Mouse (Mus musculus) lung, postnatal 0 days (tissue): Measurements from ENCODE around the gene Ltbp1.

Experiments
- CTCF ChIP-seq: IDR thresholded peaks from 2 replicates; pipeline ENCODE4 v1.5.1; 2016; ENCODE audit warnings: antibody characterized with exemption, mild to moderate bottlenecking
- EP300 ChIP-seq: IDR thresholded peaks from 2 replicates; pipeline ENCODE4 v1.6.1; 2016; ENCODE audit warnings: antibody characterized with exemption, mild to moderate bottlenecking, control low read depth

DNA sequence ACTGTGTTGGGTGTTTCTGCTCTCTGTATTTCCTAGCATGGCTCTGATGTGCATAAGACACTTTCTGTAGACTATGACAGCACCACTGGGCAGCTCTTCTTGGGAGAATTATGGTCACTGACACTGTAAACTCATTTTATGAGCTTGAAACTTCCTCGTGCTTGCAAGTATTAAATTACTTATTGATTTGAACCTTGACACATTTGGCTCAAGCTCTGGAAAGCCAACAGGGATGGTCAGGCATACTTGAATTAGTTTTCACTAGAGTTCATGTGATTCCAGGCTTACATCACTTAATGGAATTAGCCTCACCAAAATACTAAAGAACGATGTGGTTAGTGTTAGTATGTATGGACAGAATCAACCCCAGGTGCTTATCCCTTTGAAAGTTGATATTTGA, 76.0 kb downstream of the Ltbp1 start:
- TF ChIP-seq CTCF, result no peak
- TF ChIP-seq EP300, result no peak
